Mouse (Mus musculus) frontal cortex, postnatal 25 days (tissue): ENCODE results near the gene Serpina16.
"Not testable (repeated sequence)": the region's sequence is repeated elsewhere in the genome, so short reads cannot be mapped to it uniquely, and the experiment has no call there.

Experiments
- DNase-seq, 2 experiments: peaks; one replicate each; pipeline ENCODE4 v3.0.0; 2022; ENCODE audit warnings: low spot score in 2 of 2

Serpina16 gene

GRCm38 (mm10) chr12:103676039-103676438, at the start of gene Serpina16:
TSS of gene Serpina16 (minus strand) at chr12:103676139.
- no peak for DNase-seq

GRCm38 (mm10) chr12:103711537-103711936, 35.6 kb upstream of the Serpina16 start:
- no peak for DNase-seq

- DNase-seq, result no peak
Observed at GRCm38 (mm10) chr12:103710405-103710804, 34.5 kb upstream of the Serpina16 start.

- no peak for DNase-seq
Observed at GRCm38 (mm10) chr12:103706113-103706512, 30.2 kb upstream of the Serpina16 start.

- no peak for DNase-seq
Observed at GRCm38 (mm10) chr12:103705547-103705946, 29.6 kb upstream of the Serpina16 start.

- DNase-seq, result no peak
Observed at GRCm38 (mm10) chr12:103700144-103700750, 24.3 kb upstream of the Serpina16 start.

- DNase-seq, result no peak
Observed at GRCm38 (mm10) chr12:103695429-103695828, 19.5 kb upstream of the Serpina16 start, which contains the start of gene Serpina1f. TSS of gene Serpina1f (minus strand) at chr12:103695529.

- no peak for DNase-seq
Observed at GRCm38 (mm10) chr12:103688221-103688814, 12.4 kb upstream of the Serpina16 start.

GRCm38 (mm10) chr12:103687021-103687420, 11.1 kb upstream of the Serpina16 start:
- DNase-seq, result no peak

GRCm38 (mm10) chr12:103686050-103686449, 10.1 kb upstream of the Serpina16 start:
- DNase-seq, result no peak

GRCm38 (mm10) chr12:103685386-103685785, 9.4 kb upstream of the Serpina16 start:
- no peak for DNase-seq

- no peak for DNase-seq
Observed at GRCm38 (mm10) chr12:103683775-103684174, 7.8 kb upstream of the Serpina16 start.

- DNase-seq, result no peak
Observed at GRCm38 (mm10) chr12:103681739-103682138, 5.8 kb upstream of the Serpina16 start.

GRCm38 (mm10) chr12:103681169-103681568, 5.2 kb upstream of the Serpina16 start:
- DNase-seq, result no peak

GRCm38 (mm10) chr12:103679853-103680252, 3.9 kb upstream of the Serpina16 start:
- DNase-seq, result not testable (repeated sequence)

GRCm38 (mm10) chr12:103673179-103673578, 2.8 kb downstream of the Serpina16 start:
- DNase-seq, result no peak

- DNase-seq, result no peak
Observed at GRCm38 (mm10) chr12:103671483-103671882, 4.5 kb downstream of the Serpina16 start.

GRCm38 (mm10) chr12:103670964-103671363, 5.0 kb downstream of the Serpina16 start:
- no peak for DNase-seq

- peak in 1 of 2 experiments; percentile 6 for DNase-seq
Observed at GRCm38 (mm10) chr12:103670344-103670743, 5.6 kb downstream of the Serpina16 start.

GRCm38 (mm10) chr12:103665286-103665685, 10.7 kb downstream of the Serpina16 start:
- DNase-seq, result no peak

GRCm38 (mm10) chr12:103662053-103662452, 13.9 kb downstream of the Serpina16 start:
- DNase-seq, result not testable (repeated sequence)

GRCm38 (mm10) chr12:103660076-103660475, 15.9 kb downstream of the Serpina16 start:
- no peak for DNase-seq

- DNase-seq, result no peak
Observed at GRCm38 (mm10) chr12:103659171-103659570, 16.8 kb downstream of the Serpina16 start.
